Mouse (Mus musculus) liver, adult 2 months (tissue): ENCODE results near the gene Ubr7. TPM values are rescaled to one million over a fixed set of nuclear protein-coding genes. Genes with fewer than 3 reads are reported as not detected.

Source experiments
- DNase-seq: peaks from one replicate; pipeline ENCODE4 v3.0.0-alpha.2; 2011; ENCODE audit warnings: low read depth, low spot score; ENCODE audit errors: extremely low read depth
- H3K27ac ChIP-seq: fragments of 200-500 bp; replicated peaks from 2 replicates; pipeline ENCODE4 v1.5.1; 2012; ENCODE audit warnings: low read depth, mild to moderate bottlenecking, control low read depth, inconsistent platforms, low read length; ENCODE audit not compliant: insufficient read depth
- H3K27me3 ChIP-seq: fragments of 200-500 bp; 2 replicates; pipeline ENCODE4 v1.6.1; 2012; ENCODE audit warnings: mild to moderate bottlenecking, moderate library complexity, low read length, inconsistent platforms; ENCODE audit not compliant: control insufficient read depth, insufficient read depth
- H3K36me3 ChIP-seq: fragments of 200-500 bp; 2 replicates; pipeline ENCODE4 v1.6.1; 2012; ENCODE audit warnings: low read length, inconsistent platforms; ENCODE audit not compliant: control insufficient read depth, insufficient read depth
- H3K4me1 ChIP-seq: fragments of 200-500 bp; 2 replicates; pipeline ENCODE4 v1.6.1; 2011; ENCODE audit warnings: low read length; ENCODE audit not compliant: control insufficient read depth, insufficient read depth
- H3K4me3 ChIP-seq: fragments of 200-500 bp; 2 replicates; pipeline ENCODE4 v1.5.1; 2011; ENCODE audit warnings: low read depth, mild to moderate bottlenecking, control low read depth, low read length, moderate library complexity; ENCODE audit not compliant: insufficient read depth
- H3K79me2 ChIP-seq: fragments of 200-500 bp; 2 replicates; pipeline ENCODE4 v1.6.1; 2012; ENCODE audit warnings: inconsistent platforms, mild to moderate bottlenecking, low read length, moderate library complexity; ENCODE audit not compliant: control insufficient read depth, insufficient read depth
- H3K9ac ChIP-seq: fragments of 200-500 bp; 2 replicates; pipeline ENCODE4 v1.6.1; 2012; ENCODE audit warnings: low read depth, mild to moderate bottlenecking, control low read depth, inconsistent platforms, low read length
- CTCF ChIP-seq: fragments of 200-500 bp; IDR thresholded peaks from 2 replicates; pipeline ENCODE4 v1.5.1; 2011; ENCODE audit warnings: low read depth, low read length, control low read depth
- POLR2A ChIP-seq: fragments of 200-500 bp; IDR thresholded peaks from 2 replicates; pipeline ENCODE4 v1.6.1; 2011; ENCODE audit warnings: low read length, control low read depth; ENCODE audit not compliant: insufficient read depth; ENCODE audit errors: extremely low read depth
- WGBS: fragments of 180-500 bp; shearing (Covaris S2); methylation state at CpG from one replicate; pipeline ENCODE4 v1.1.7; 2018; 5-methylcytosine and 5-hydroxymethylcytosine counted together
- polyA plus RNA-seq: library from polyadenylated mRNA; depleted of rRNA; stranded (reverse); fragments of >200 nt; gene quantifications from 2 replicates; pipeline ENCODE4 v1.2.3, GENCODE M21; 2012
- total RNA-seq: library from RNA; depleted of rRNA; stranded (reverse); fragments of >200 nt; gene quantifications from 2 replicates; pipeline ENCODE4 v1.2.3, GENCODE M21; 2014

Ubr7 gene
- total and polyA plus RNA-seq, 2 experiments = 6.0 to 15.3 TPM

GRCm38 (mm10) chr12:102757055-102757688, 595 bp upstream of the Ubr7 start:
- no peak for TF ChIP-seq POLR2A
- peak overlapping the region; percentile 74 for H3K27ac ChIP-seq
- no peaks in the 10 kb centered on the region for H3K27me3 ChIP-seq
- DNase-seq = no peak
- peaks cover 10% of the 10 kb centered on the region; the same call in 1 of the 2 replicates for H3K4me1 ChIP-seq
- WGBS = 1% methylated on average over 46 of the region's 46 CpGs
- peaks cover 11% of the 10 kb centered on the region; the same call in 1 of the 2 replicates for H3K79me2 ChIP-seq
- peak overlapping the region; percentile 93 for H3K4me3 ChIP-seq
- peak overlapping the region; percentile 85 for H3K9ac ChIP-seq
- H3K36me3 ChIP-seq = peaks cover under 1% of the 10 kb centered on the region

GRCm38 (mm10) chr12:102758403-102758756, 613 bp downstream of the Ubr7 start, which contains the start of gene Gm20604:
Gm20604 (minus strand) TSS chr12:102758672.
- H3K4me3 ChIP-seq = peak within 1 kb of the TSS; percentile 95
- H3K27ac ChIP-seq = peak within 1 kb of the TSS; percentile 74
- H3K9ac ChIP-seq = peak within 1 kb of the TSS; percentile 89
- H3K36me3 ChIP-seq = peaks cover 4% of the 10 kb centered on the region
- no peak for DNase-seq
- no peaks in the 10 kb centered on the region for H3K27me3 ChIP-seq
- TF ChIP-seq POLR2A (no peak), CTCF (no peak)
- peaks cover 10% of the 10 kb centered on the region; the same call in 1 of the 2 replicates for H3K4me1 ChIP-seq
- H3K79me2 ChIP-seq = peaks cover 11% of the 10 kb centered on the region; the same call in 1 of the 2 replicates
- 2% methylated on average over 10 of the region's 10 CpGs for WGBS

- H3K79me2 ChIP-seq = peaks cover 11% of the 10 kb centered on the region; the same call in 1 of the 2 replicates
- TF ChIP-seq CTCF = no peak
- no peak for TF ChIP-seq POLR2A
- H3K27ac ChIP-seq = no peak overlapping the region
- H3K4me3 ChIP-seq = peak overlapping the region; percentile 95
- WGBS = 0% methylated on average over 5 of the region's 5 CpGs
- H3K4me1 ChIP-seq = peaks cover 9% of the 10 kb centered on the region; the same call in 1 of the 2 replicates
- H3K9ac ChIP-seq = no peak overlapping the region
- peaks cover 8% of the 10 kb centered on the region for H3K36me3 ChIP-seq
- H3K27me3 ChIP-seq = no peaks in the 10 kb centered on the region
- no peak for DNase-seq
Observed at GRCm38 (mm10) chr12:102758936-102759335, 1.2 kb downstream of the Ubr7 start.

- WGBS = 76% methylated on average over 3 of the region's 3 CpGs
- peaks cover 5% of the 10 kb centered on the region; the same call in 1 of the 2 replicates for H3K79me2 ChIP-seq
Observed at GRCm38 (mm10) chr12:102761668-102762067, 3.9 kb downstream of the Ubr7 start.

GRCm38 (mm10) chr12:102763696-102764095, 5.9 kb downstream of the Ubr7 start:
- Histone ChIP-seq H3K27ac (no peak overlapping the region), H3K79me2 (peaks cover 4% of the 10 kb centered on the region; the same call in 1 of the 2 replicates), H3K27me3 (no peaks in the 10 kb centered on the region), H3K4me1 (peaks cover 6% of the 10 kb centered on the region; the same call in 1 of the 2 replicates), H3K36me3 (peaks cover 30% of the 10 kb centered on the region), H3K4me3 (no peak overlapping the region), H3K9ac (no peak overlapping the region)
- peak; percentile 19 for DNase-seq
- TF ChIP-seq CTCF = no peak
- no peak for TF ChIP-seq POLR2A

More at GRCm38 (mm10) chr12:102761668-102762067, 3.9 kb downstream of the Ubr7 start:
- TF ChIP-seq POLR2A (no peak), CTCF (no peak)
- no peak for DNase-seq
- H3K4me3 ChIP-seq = no peak overlapping the region
- H3K4me1 ChIP-seq = peaks cover 9% of the 10 kb centered on the region; the same call in 1 of the 2 replicates
- H3K36me3 ChIP-seq = peaks cover 19% of the 10 kb centered on the region
- H3K9ac ChIP-seq = no peak overlapping the region
- no peaks in the 10 kb centered on the region for H3K27me3 ChIP-seq
- H3K27ac ChIP-seq = no peak overlapping the region

GRCm38 (mm10) chr12:102769000-102769399, 11.2 kb downstream of the Ubr7 start:
- DNase-seq = no peak
- H3K27me3 ChIP-seq = no peaks in the 10 kb centered on the region
- H3K4me1 ChIP-seq = no peaks in the 10 kb centered on the region
- H3K27ac ChIP-seq = no peak overlapping the region
- H3K9ac ChIP-seq = no peak overlapping the region
- H3K4me3 ChIP-seq = no peak overlapping the region
- H3K79me2 ChIP-seq = no peaks in the 10 kb centered on the region
- WGBS = 94% methylated on average over 4 of the region's 4 CpGs
- H3K36me3 ChIP-seq = peaks cover 52% of the 10 kb centered on the region
- TF ChIP-seq POLR2A = no peak
- TF ChIP-seq CTCF = 0 out of 2 replicates have a peak, but pooled peaks have one; percentile 6
